Mouse (Mus musculus): ENCODE data around the gene Gm17268. TPM values are rescaled to one million over a fixed set of nuclear protein-coding genes. Genes with fewer than 3 reads are reported as not detected.

The Gm17268 gene
- total RNA-seq, 2 experiments from 2014 or later, result not detected

Other genes starting within 250 kb of the Gm17268 start
- under 1 TPM; 0.08 to 0.20 TPM for gene 5530401A14Rik, start 177.9 kb downstream of the Gm17268 start, total RNA-seq (2021)
- gene Asic2, start 70.1 kb downstream of the Gm17268 start, total RNA-seq (2021), result 1 to 10 TPM; 4.4 to 6.0 TPM
- 1 to 10 TPM; 1.1 to 1.4 TPM for gene Ccl2, start 3.0 kb downstream of the Gm17268 start, total RNA-seq (2021)
- not detected for gene Ccl7, start 7.2 kb upstream of the Gm17268 start, total RNA-seq (2021)
- gene Ccl11, start 19.3 kb upstream of the Gm17268 start, total RNA-seq (2021), result 1 to 10 TPM; 3.8 to 4.0 TPM
- gene Ccl12, start 63.3 kb upstream of the Gm17268 start, total RNA-seq (2021), result 1 to 10 TPM in 1 of 2 experiments, under 1 TPM in 1; 0.84 to 1.1 TPM
- not detected for gene Ccl8, start 76.6 kb upstream of the Gm17268 start, total RNA-seq (2021)